Mouse (Mus musculus) forebrain, embryonic 14.5 days (tissue): ENCODE measurements around the gene Duoxa1. TPM values are rescaled to one million over a fixed set of nuclear protein-coding genes. Genes with fewer than 3 reads are reported as not detected.
A peak's percentile ranks its signal among the peaks of the same experiment; 100 is the strongest.

Experiments used
- ATAC-seq: fragments of 200-750 bp; cut with Nextera tagmentation; 2 replicates; pipeline ENCODE4 v1.8.0; 2017; ENCODE audit warnings: mild to moderate bottlenecking, moderate library complexity
- DNase-seq: peaks from one replicate; pipeline ENCODE4 v3.0.0-alpha.2; 2015; ENCODE audit warnings: low spot score
- H3K27ac ChIP-seq: fragments of 300-500 bp; sonication (generic); 2 replicates; pipeline ENCODE4 v1.5.1; 2014; ENCODE audit warnings: low read depth, mild to moderate bottlenecking, control low read depth, low read length, moderate library complexity
- H3K27me3 ChIP-seq: fragments of 300-500 bp; sonication (generic); replicated peaks from 2 replicates; pipeline ENCODE4 v1.6.1; 2014; ENCODE audit warnings: low read length, control low read depth, mixed read lengths; ENCODE audit not compliant: control insufficient read depth, insufficient read depth
- H3K36me3 ChIP-seq: fragments of 300-500 bp; sonication (generic); 2 replicates; pipeline ENCODE4 v1.6.1; 2014; ENCODE audit warnings: low read length, control low read depth; ENCODE audit not compliant: control insufficient read depth, insufficient read depth
- H3K4me1 ChIP-seq: fragments of 300-500 bp; sonication (generic); 2 replicates; pipeline ENCODE4 v1.6.1; 2014; ENCODE audit warnings: antibody characterized with exemption, low read length, control low read depth; ENCODE audit not compliant: control insufficient read depth, insufficient read depth
- H3K4me2 ChIP-seq: fragments of 300-500 bp; sonication (generic); 2 replicates; pipeline ENCODE4 v1.6.1; 2014; ENCODE audit warnings: mild to moderate bottlenecking, control low read depth, low read length
- H3K4me3 ChIP-seq: fragments of 300-500 bp; sonication (generic); 2 replicates; pipeline ENCODE4 v1.5.1; 2014; ENCODE audit warnings: low read depth, low read length, control low read depth
- H3K9ac ChIP-seq: fragments of 300-500 bp; sonication (generic); 2 replicates; pipeline ENCODE4 v1.6.1; 2014; ENCODE audit warnings: mild to moderate bottlenecking, low read length, control low read depth, moderate library complexity
- H3K9me3 ChIP-seq: fragments of 300-500 bp; sonication (generic); replicated peaks from 2 replicates; pipeline ENCODE4 v1.6.1; 2016; ENCODE audit warnings: low read length, control low read depth, mixed read lengths; ENCODE audit not compliant: control insufficient read depth
- WGBS: fragments of 180-500 bp; shearing (Covaris S2); extraction: QIAGEN DNeasy Blood & Tissue Kit; methylation state at CpG from one replicate; pipeline ENCODE4 v1.1.7; 2014; 5-methylcytosine and 5-hydroxymethylcytosine counted together
- polyA plus RNA-seq: library from polyadenylated mRNA; unstranded; fragments of >200 nt; fragmentation: Nextera tagmentation; extraction: Ambion mirVana; gene quantifications from 2 replicates; pipeline ENCODE4 v1.2.1, GENCODE M21; 2014

Gene Duoxa1
- not detected in 2 replicates for polyA plus RNA-seq

GRCm38 (mm10) chr2:122313536-122313935, at the start of gene Duoxa1:
Duoxa1 (minus strand) TSS chr2:122313730.
- H3K27ac ChIP-seq: no peak within 1 kb of the TSS
- peaks cover 20% of the 10 kb centered on the region for H3K27me3 ChIP-seq
- ATAC-seq (0 out of 2 replicates have a peak, but pooled peaks have one; percentile 34), DNase-seq (no peak)
- H3K9ac ChIP-seq: no peak within 1 kb of the TSS
- H3K4me2 ChIP-seq: peak within 1 kb of the TSS; percentile 36
- H3K4me1 ChIP-seq: peaks cover 4% of the 10 kb centered on the region; the same call in 1 of the 2 replicates
- WGBS: 2% methylated on average over 24 of the region's 24 CpGs
- H3K9me3 ChIP-seq: no peaks in the 10 kb centered on the region
- 0 out of 2 replicates have a peak within 1 kb of the TSS, but pooled peaks have one; percentile 4 for H3K4me3 ChIP-seq
- no peaks in the 10 kb centered on the region for H3K36me3 ChIP-seq

GRCm38 (mm10) chr2:122362622-122363523, 49.3 kb upstream of the Duoxa1 start:
- no peak overlapping the region for H3K9ac ChIP-seq
- H3K27ac ChIP-seq: no peak overlapping the region
- peaks cover 20% of the 10 kb centered on the region for H3K36me3 ChIP-seq
- no peaks in the 10 kb centered on the region for H3K9me3 ChIP-seq
- no peaks in the 10 kb centered on the region for H3K27me3 ChIP-seq
- WGBS: 78% methylated on average over 13 of the region's 13 CpGs
- DNase-seq (no peak), ATAC-seq (no peak)
- H3K4me2 ChIP-seq: no peak overlapping the region
- H3K4me1 ChIP-seq: peaks cover 19% of the 10 kb centered on the region
- no peak overlapping the region for H3K4me3 ChIP-seq

GRCm38 (mm10) chr2:122361868-122362621, 48.5 kb upstream of the Duoxa1 start:
- no peaks in the 10 kb centered on the region for H3K9me3 ChIP-seq
- H3K9ac ChIP-seq: no peak overlapping the region
- DNase-seq (no peak), ATAC-seq (no peak)
- H3K36me3 ChIP-seq: peaks cover 22% of the 10 kb centered on the region
- H3K4me2 ChIP-seq: no peak overlapping the region
- H3K27ac ChIP-seq: no peak overlapping the region
- WGBS: 62% methylated on average over 10 of the region's 10 CpGs
- H3K27me3 ChIP-seq: no peaks in the 10 kb centered on the region
- H3K4me3 ChIP-seq: no peak overlapping the region
- peaks cover 11% of the 10 kb centered on the region for H3K4me1 ChIP-seq

- Histone ChIP-seq H3K4me3 (no peak overlapping the region), H3K27ac (no peak overlapping the region), H3K9ac (no peak overlapping the region), H3K36me3 (peaks cover 31% of the 10 kb centered on the region), H3K4me1 (peaks cover 3% of the 10 kb centered on the region), H3K9me3 (no peaks in the 10 kb centered on the region), H3K27me3 (no peaks in the 10 kb centered on the region), H3K4me2 (no peak overlapping the region)
- 90% methylated on average over 6 of the region's 6 CpGs for WGBS
- no peak for ATAC-seq
- no peak for DNase-seq
Observed at GRCm38 (mm10) chr2:122361181-122361580, 47.7 kb upstream of the Duoxa1 start.

GRCm38 (mm10) chr2:122360310-122360709, 46.8 kb upstream of the Duoxa1 start:
- DNase-seq: no peak
- Histone ChIP-seq H3K9ac (no peak overlapping the region), H3K27ac (no peak overlapping the region), H3K36me3 (peaks cover 40% of the 10 kb centered on the region), H3K4me1 (no peaks in the 10 kb centered on the region), H3K27me3 (no peaks in the 10 kb centered on the region), H3K4me2 (no peak overlapping the region), H3K4me3 (no peak overlapping the region), H3K9me3 (no peaks in the 10 kb centered on the region)
- 90% methylated on average over 6 of the region's 6 CpGs for WGBS
- ATAC-seq: no peak

- H3K4me3 ChIP-seq: no peak overlapping the region
- DNase-seq (no peak), ATAC-seq (no peak)
- no peak overlapping the region for H3K9ac ChIP-seq
- no peak overlapping the region for H3K4me2 ChIP-seq
- no peaks in the 10 kb centered on the region for H3K27me3 ChIP-seq
- peaks cover 41% of the 10 kb centered on the region for H3K36me3 ChIP-seq
- H3K4me1 ChIP-seq: peaks cover 22% of the 10 kb centered on the region
- 73% methylated on average over 3 of the region's 3 CpGs for WGBS
- no peak overlapping the region for H3K27ac ChIP-seq
- no peaks in the 10 kb centered on the region for H3K9me3 ChIP-seq
Observed at GRCm38 (mm10) chr2:122356187-122356586, 42.7 kb upstream of the Duoxa1 start.

- H3K9me3 ChIP-seq: no peaks in the 10 kb centered on the region
- no peak for ATAC-seq
- no peak overlapping the region for H3K4me3 ChIP-seq
- H3K4me2 ChIP-seq: no peak overlapping the region
- peaks cover 26% of the 10 kb centered on the region for H3K4me1 ChIP-seq
- H3K27me3 ChIP-seq: no peaks in the 10 kb centered on the region
- H3K36me3 ChIP-seq: peaks cover 41% of the 10 kb centered on the region
- no peak overlapping the region for H3K27ac ChIP-seq
- 93% methylated on average over 5 of the region's 5 CpGs for WGBS
- no peak for DNase-seq
- no peak overlapping the region for H3K9ac ChIP-seq
Observed at GRCm38 (mm10) chr2:122355389-122355788, 41.9 kb upstream of the Duoxa1 start.

GRCm38 (mm10) chr2:122354191-122354929, 40.8 kb upstream of the Duoxa1 start:
- H3K4me3 ChIP-seq: no peak overlapping the region
- no peak overlapping the region for H3K27ac ChIP-seq
- H3K9ac ChIP-seq: no peak overlapping the region
- DNase-seq (no peak), ATAC-seq (no peak)
- H3K4me2 ChIP-seq: no peak overlapping the region
- no peaks in the 10 kb centered on the region for H3K9me3 ChIP-seq
- peaks cover 35% of the 10 kb centered on the region for H3K4me1 ChIP-seq
- no peaks in the 10 kb centered on the region for H3K27me3 ChIP-seq
- H3K36me3 ChIP-seq: peaks cover 38% of the 10 kb centered on the region
- WGBS: 66% methylated on average over 12 of the region's 12 CpGs
